Mouse (Mus musculus) gastrocnemius, adult 8-10 months (tissue): ENCODE measurements around the gene Traf7. TPM values are rescaled to one million over a fixed set of nuclear protein-coding genes. Genes with fewer than 3 reads are reported as not detected.

ENCODE experiments used
- DNase-seq, 2 experiments: peaks; one replicate each; pipeline ENCODE4 v3.0.0; 2022; ENCODE audit warnings: low spot score in 2 of 2
- total RNA-seq, 4 experiments: library from RNA; stranded (reverse); gene quantifications; 2 replicates each; pipeline ENCODE4 v1.2.4; 2022

Traf7 gene
- total RNA-seq, 4 experiments from 2014 or later, result 25.0 to 28.2 (median 26.2) TPM

GRCm38 (mm10) chr17:24507806-24508460 is 19.8 kb downstream of the Traf7 start:
- no peak for DNase-seq

GRCm38 (mm10) chr17:24507129-24507664 is 20.5 kb downstream of the Traf7 start:
- no peak for DNase-seq

GRCm38 (mm10) chr17:24506332-24507070 is 21.2 kb downstream of the Traf7 start:
- DNase-seq, result peak in 1 of 2 experiments; percentile 44

- no peak for DNase-seq
Observed at GRCm38 (mm10) chr17:24505286-24505955, 22.3 kb downstream of the Traf7 start.

GRCm38 (mm10) chr17:24504085-24504484 is 23.7 kb downstream of the Traf7 start:
- DNase-seq, result no peak

GRCm38 (mm10) chr17:24502208-24502607 is 25.5 kb downstream of the Traf7 start:
- no peak for DNase-seq

- DNase-seq, result no peak
Observed at GRCm38 (mm10) chr17:24496026-24496425, 31.7 kb downstream of the Traf7 start.

GRCm38 (mm10) chr17:24495443-24495842 is 32.3 kb downstream of the Traf7 start:
- DNase-seq, result no peak

- DNase-seq, result no peak
Observed at GRCm38 (mm10) chr17:24494627-24495335, 33.0 kb downstream of the Traf7 start.

- DNase-seq, result no peak
Observed at GRCm38 (mm10) chr17:24490399-24490798, 37.3 kb downstream of the Traf7 start.

GRCm38 (mm10) chr17:24489265-24490030 is 38.3 kb downstream of the Traf7 start:
- DNase-seq, result no peak

- DNase-seq, result no peak
Observed at GRCm38 (mm10) chr17:24488662-24489264, 39.0 kb downstream of the Traf7 start.

GRCm38 (mm10) chr17:24488186-24488661 is 39.5 kb downstream of the Traf7 start, which contains the start of gene Caskin1:
TSS of gene Caskin1 (plus strand) at chr17:24488601.
- DNase-seq, result no peak

- DNase-seq, result no peak
Observed at GRCm38 (mm10) chr17:24485090-24485860, 42.5 kb downstream of the Traf7 start.

- no peak for DNase-seq
Observed at GRCm38 (mm10) chr17:24483495-24483894, 44.2 kb downstream of the Traf7 start.

- DNase-seq, result no peak
Observed at GRCm38 (mm10) chr17:24481027-24481815, 46.5 kb downstream of the Traf7 start.

- no peak for DNase-seq
Observed at GRCm38 (mm10) chr17:24480201-24480826, 47.4 kb downstream of the Traf7 start.

- no peak for DNase-seq
Observed at GRCm38 (mm10) chr17:24479431-24479830, 48.3 kb downstream of the Traf7 start.
